Mouse (Mus musculus) kidney, postnatal 36 days (tissue): ENCODE data around the gene Hist1h3i.

Experiments
- DNase-seq, 2 experiments: peaks; one replicate each; pipeline ENCODE4 v3.0.0; 2021 to 2022; ENCODE audit warnings: mixed read lengths in 2 of 2

Gene Hist1h3i

DNA sequence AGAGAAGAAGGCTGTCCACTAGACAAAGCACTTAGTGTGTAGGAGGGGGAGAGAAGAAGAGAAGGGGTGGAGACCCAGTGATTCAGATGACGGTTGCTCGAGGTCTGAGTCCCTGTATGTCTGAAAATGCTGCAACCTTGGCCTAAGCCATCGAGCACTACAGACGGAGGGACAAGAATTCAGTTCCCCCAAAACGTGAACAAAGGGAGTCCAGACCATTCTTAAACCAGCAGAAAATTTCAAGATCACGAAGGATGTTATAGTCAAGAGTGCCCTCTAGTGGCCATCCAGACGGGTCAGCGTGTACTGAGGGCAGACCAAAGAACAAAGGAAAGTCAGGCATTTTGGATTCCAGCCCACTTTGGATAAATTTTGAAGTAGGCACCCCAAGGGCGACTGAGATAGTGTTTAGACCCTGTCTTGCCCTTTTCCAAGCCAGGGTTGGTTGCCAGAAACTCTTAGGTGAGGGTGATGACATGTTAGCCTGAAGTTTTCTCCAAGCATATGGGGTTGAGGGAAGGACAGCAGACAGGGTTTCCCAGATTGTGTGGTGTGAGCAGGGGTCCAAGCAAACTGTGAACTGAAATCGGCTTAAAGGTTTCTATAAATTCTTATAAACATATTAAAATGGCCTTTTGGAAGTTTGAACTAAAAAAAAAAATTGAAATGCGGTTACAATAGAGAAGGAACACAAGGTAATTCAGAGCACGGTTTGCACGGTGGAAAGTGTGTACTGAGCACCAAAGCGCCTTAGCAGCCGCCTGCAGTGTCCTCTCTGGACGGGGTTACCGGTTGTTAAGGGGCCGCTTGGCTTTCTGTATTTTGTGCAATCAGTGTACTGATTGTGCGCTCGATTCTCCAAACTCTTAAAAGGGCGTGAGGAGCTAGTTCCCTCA is 48.9 kb downstream of the Hist1h3i start:
- peak; percentile 79 to 82 for DNase-seq

DNA sequence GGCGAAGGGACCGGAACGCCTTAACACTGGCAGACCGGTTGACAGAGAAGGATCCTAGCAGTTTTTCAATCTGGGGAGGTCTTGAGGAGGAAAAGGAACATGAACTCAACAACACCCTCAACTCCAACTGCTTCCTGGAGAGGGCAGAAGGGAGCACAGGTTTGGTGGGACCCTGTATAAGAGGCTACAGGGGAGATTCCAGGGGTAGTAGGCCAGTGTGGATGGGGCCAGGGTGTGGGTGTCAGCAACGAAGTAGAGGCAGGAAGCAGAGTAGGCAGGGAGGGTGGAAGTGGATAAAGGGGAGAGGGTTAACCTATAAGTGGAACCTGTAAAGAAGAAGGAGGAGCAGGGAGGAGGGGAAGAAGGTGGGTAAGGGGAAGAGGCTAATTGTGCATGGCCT is 49.7 kb downstream of the Hist1h3i start:
- no peak for DNase-seq
